Mouse (Mus musculus) liver, adult 10 weeks (tissue): ENCODE results near the gene Clec4a1. TPM values are rescaled to one million over a fixed set of nuclear protein-coding genes. Genes with fewer than 3 reads are reported as not detected.

Experiments used
- polyA plus RNA-seq: library from polyadenylated mRNA; stranded (reverse); fragments of 350-450 nt; fragmentation: Illumina TruSeq; extraction: RNeasy Lipid Tissue Mini Kit (QIAGEN cat#74804); gene quantifications from one replicate; pipeline ENCODE4 v1.2.3, GENCODE M21; 2014; ENCODE audit warnings: low read depth, low replicate concordance

Gene Clec4a1
- 4.0 TPM for polyA plus RNA-seq

DNA sequence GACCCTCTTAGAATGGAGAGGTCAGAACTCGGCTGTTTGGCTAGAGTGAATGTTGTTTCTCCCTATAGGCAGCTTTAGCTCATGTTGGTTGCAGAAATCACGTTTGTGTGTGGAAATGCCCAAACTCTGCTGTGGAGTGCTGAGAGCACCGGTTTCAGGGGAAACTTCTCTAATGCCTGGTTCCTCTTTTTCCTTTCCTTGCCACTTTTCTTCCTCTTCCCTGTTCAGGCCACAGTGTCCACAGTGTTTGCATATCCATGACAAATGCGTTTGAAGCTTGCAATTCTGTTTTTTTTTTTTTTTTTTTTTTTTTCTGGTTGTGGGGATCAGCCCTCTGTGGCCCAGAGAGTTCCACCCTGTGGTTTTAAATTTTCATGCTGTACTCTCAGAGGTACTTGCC, at the start of gene Clec4a1:
Gene Clec4a1, plus strand, starts transcription at position 398 of the 400 bp plus-strand sequence.

DNA sequence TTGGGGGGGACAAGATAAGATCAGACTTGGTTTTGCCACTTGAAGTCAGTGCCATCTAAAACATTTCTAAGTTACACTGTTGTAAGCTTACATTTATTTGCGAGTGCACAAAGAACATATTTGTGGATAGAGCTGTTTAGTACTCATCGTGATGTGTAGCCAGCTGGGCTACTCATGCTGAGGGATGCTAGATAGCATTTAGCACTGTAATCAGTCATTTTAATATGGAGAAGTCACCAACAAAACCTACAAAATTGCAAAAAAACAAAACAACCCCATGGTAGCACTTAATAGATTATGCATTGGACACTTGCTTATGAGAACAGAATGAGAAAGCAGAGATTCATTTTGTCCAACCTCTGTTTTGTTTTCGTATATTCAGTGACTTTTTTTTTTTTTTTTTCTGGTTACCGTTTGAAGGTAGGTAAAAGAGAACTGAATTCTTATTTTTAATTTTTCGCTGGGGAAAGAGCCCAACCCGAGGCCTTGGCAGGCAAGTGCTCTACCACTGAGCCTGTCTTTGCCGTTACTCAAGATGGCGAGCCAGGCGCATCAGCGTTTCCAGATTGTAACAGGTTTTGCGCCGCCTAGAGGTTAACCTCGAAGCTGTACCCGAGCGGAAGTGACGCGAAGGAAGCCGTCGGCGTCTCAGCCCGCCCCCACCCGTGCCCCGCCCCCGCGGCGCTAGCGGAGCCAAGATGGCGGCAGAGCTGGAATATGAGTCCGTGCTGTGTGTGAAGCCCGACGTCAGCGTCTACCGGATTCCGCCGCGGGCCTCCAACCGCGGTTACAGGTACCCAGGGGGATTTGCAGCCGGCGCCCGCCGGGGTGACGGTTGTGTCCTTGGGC, 47.6 kb upstream of the Clec4a1 start, which contains the start of gene Necap1:
Gene Necap1, plus strand, starts transcription at position 604 of the 849 bp plus-strand sequence.

DNA sequence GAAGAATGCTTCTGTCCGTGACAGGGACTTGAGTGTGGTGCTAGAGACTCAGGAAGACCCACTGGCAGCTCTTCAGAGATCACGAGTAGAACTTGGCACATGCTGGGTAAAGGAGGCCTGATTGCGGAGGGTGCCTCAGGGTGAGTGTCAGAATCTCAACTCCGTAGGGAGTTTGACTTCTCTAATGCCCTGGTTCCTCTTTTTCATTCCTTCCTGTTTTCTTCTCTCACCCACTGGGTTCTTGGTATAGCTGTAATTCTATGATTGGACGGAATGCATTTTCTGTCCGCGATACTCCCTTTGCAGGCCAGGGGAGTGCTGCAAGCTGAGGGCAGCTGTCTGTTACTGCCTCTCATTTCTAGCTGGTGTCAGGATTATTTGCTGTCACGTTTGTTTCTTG, 30.8 kb downstream of the Clec4a1 start, which contains the start of gene Clec4a3:
Gene Clec4a3, plus strand, starts transcription at position 115 of the 400 bp plus-strand sequence.

Other genes with a start within 250 kb of the Clec4a1 start
- gene Nanog, start 214.4 kb upstream of the Clec4a1 start, polyA plus RNA-seq: not detected
- gene Slc2a3, start 120.2 kb upstream of the Clec4a1 start, polyA plus RNA-seq: not detected
- 4.6 TPM for gene Foxj2, start 101.9 kb upstream of the Clec4a1 start, polyA plus RNA-seq
- gene C3ar1, start 65.7 kb upstream of the Clec4a1 start, polyA plus RNA-seq: 2.7 TPM
- 36.0 TPM for gene Necap1, start 47.4 kb upstream of the Clec4a1 start, polyA plus RNA-seq
- 11.0 TPM for gene Clec4a3, start 30.7 kb downstream of the Clec4a1 start, polyA plus RNA-seq
- gene Clec4a4, start 68.5 kb downstream of the Clec4a1 start, polyA plus RNA-seq: not detected
- 0.69 TPM for gene Clec4b1, start 128.1 kb downstream of the Clec4a1 start, polyA plus RNA-seq
- gene Clec4a2, start 184.6 kb downstream of the Clec4a1 start, polyA plus RNA-seq: 5.1 TPM